Mouse (Mus musculus) embryonic facial prominence, embryonic 10.5 days (tissue): Measurements from ENCODE around the gene Ddx20. TPM values are rescaled to one million over a fixed set of nuclear protein-coding genes. Genes with fewer than 3 reads are reported as not detected.
A peak's percentile ranks its signal among the peaks of the same experiment; 100 is the strongest.
"Not testable (repeated sequence)": the region's sequence is repeated elsewhere in the genome, so short reads cannot be mapped to it uniquely, and the experiment has no call there.

Experiments
- DNase-seq: peaks from one replicate; pipeline ENCODE4 v3.0.0-alpha.2; 2017; ENCODE audit warnings: low spot score
- H3K27ac ChIP-seq: fragments of 300-500 bp; sonication (generic); replicated peaks from 2 replicates; pipeline ENCODE4 v1.5.1; 2016; ENCODE audit warnings: mild to moderate bottlenecking
- H3K27me3 ChIP-seq: fragments of 300-500 bp; sonication (generic); replicated peaks from 2 replicates; pipeline ENCODE4 v1.6.1; 2016; ENCODE audit warnings: low read depth, mild to moderate bottlenecking; ENCODE audit not compliant: poor library complexity, severe bottlenecking
- H3K36me3 ChIP-seq: fragments of 300-500 bp; sonication (generic); replicated peaks from 2 replicates; pipeline ENCODE4 v1.6.1; 2016; ENCODE audit warnings: mild to moderate bottlenecking, moderate library complexity
- H3K4me1 ChIP-seq: fragments of 300-500 bp; sonication (generic); 2 replicates; pipeline ENCODE4 v1.6.1; 2016
- H3K4me3 ChIP-seq: fragments of 300-500 bp; sonication (generic); 2 replicates; pipeline ENCODE4 v1.5.1; 2016; ENCODE audit warnings: mild to moderate bottlenecking, moderate library complexity
- H3K9me3 ChIP-seq: fragments of 300-500 bp; sonication (generic); 2 replicates; pipeline ENCODE4 v1.6.1; 2016; ENCODE audit warnings: mild to moderate bottlenecking
- WGBS: fragments of 180-500 bp; shearing (Covaris S2); methylation state at CpG from one replicate; pipeline ENCODE4 v1.1.7; 2016; 5-methylcytosine and 5-hydroxymethylcytosine counted together
- polyA plus RNA-seq: library from polyadenylated mRNA; unstranded; fragments of >200 nt; fragmentation: Nextera tagmentation; extraction: Ambion mirVana; gene quantifications from 2 replicates; pipeline ENCODE4 v1.2.1, GENCODE M21; 2016

Gene Ddx20
- polyA plus RNA-seq, 1 experiment from 2014 or later, result 51.7 TPM

- Histone ChIP-seq H3K36me3 (no peaks in the 10 kb centered on the region), H3K27me3 (peaks cover 57% of the 10 kb centered on the region), H3K4me1 (peaks cover 73% of the 10 kb centered on the region), H3K4me3 (no peak overlapping the region), H3K27ac (no peak overlapping the region), H3K9me3 (no peaks in the 10 kb centered on the region)
- DNase-seq, result no peak
- WGBS, result 40% methylated on average over 6 of the region's 6 CpGs
These were observed 16.2 kb upstream of the Ddx20 start for GRCm38 (mm10) chr3:105703571-105703970.

DNA sequence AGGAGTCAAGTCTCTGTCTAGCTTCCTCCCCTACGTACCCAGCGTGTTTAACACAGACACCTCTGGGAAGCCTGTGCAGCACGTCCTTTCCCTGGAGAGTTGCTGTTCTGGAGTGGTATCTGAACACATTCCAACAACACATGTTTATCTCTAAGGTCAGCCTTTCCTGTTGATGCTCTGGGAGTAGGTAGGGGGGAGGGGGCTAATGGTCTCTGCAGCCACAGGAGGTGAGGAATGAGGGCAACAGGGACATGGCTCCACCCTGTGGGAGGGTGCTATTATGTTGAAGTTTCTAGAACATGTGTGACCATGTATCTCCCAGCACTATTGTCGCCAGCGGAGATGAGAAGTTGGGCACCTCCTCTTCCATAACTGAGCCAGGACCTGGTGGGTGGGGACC, 14.0 kb upstream of the Ddx20 start:
- no peak for DNase-seq
- no peak overlapping the region for H3K27ac ChIP-seq
- H3K36me3 ChIP-seq, result no peaks in the 10 kb centered on the region
- WGBS, result 54% methylated on average over 5 of the region's 5 CpGs
- peaks cover 69% of the 10 kb centered on the region for H3K27me3 ChIP-seq
- peaks cover 61% of the 10 kb centered on the region for H3K4me1 ChIP-seq
- H3K9me3 ChIP-seq, result no peaks in the 10 kb centered on the region
- H3K4me3 ChIP-seq, result no peak overlapping the region

- 33% methylated on average over 1 of the region's 1 CpGs for WGBS
- not testable (repeated sequence) for H3K9me3 ChIP-seq, H3K27ac ChIP-seq, DNase-seq, H3K36me3 ChIP-seq, H3K4me3 ChIP-seq
- Histone ChIP-seq H3K27me3 (peaks cover 69% of the 10 kb centered on the region), H3K4me1 (peaks cover 62% of the 10 kb centered on the region)
These were observed 13.4 kb upstream of the Ddx20 start for GRCm38 (mm10) chr3:105700786-105701185.

DNA sequence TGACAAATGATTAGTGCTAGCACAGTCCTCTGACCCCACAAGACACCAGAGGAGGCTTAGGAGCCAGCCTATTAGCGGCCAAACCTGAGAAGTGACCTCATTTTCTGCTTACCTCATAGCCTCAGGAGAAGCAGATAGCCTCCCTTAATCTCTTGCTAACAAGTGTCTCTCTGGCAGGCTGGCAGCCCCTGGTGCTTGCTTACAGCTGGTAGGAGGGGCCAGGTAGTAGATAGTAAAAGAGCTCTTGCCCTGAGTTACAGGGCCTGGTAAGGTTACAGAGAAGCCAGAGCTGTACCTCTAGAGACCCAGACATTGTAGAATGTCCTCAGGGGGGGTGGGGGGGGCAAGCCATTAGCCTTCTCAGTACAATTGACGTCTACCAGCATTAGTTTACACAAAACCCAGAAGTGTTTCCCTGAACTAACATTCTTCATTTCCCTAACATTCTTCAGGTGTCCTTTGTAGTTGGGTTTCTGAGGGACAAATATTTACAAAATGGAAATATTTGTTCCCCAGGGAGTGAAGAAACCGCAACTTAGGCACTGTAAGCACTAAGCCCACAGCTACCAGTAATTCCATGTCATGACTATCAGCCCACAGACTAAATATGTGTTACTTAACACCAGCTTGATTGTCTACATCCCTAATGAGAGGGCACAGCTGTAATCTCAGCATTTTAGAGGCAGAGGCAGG, 12.0 kb upstream of the Ddx20 start:
- Histone ChIP-seq H3K4me1 (peaks cover 57% of the 10 kb centered on the region), H3K36me3 (no peaks in the 10 kb centered on the region), H3K4me3 (no peak overlapping the region), H3K27ac (no peak overlapping the region), H3K9me3 (no peaks in the 10 kb centered on the region), H3K27me3 (peaks cover 70% of the 10 kb centered on the region)
- WGBS, result 52% methylated on average over 3 of the region's 3 CpGs
- no peak for DNase-seq

GRCm38 (mm10) chr3:105698311-105698710, 10.9 kb upstream of the Ddx20 start:
- no peak overlapping the region for H3K4me3 ChIP-seq
- H3K4me1 ChIP-seq, result peaks cover 48% of the 10 kb centered on the region
- H3K9me3 ChIP-seq, result no peaks in the 10 kb centered on the region
- peaks cover 73% of the 10 kb centered on the region for H3K27me3 ChIP-seq
- no peaks in the 10 kb centered on the region for H3K36me3 ChIP-seq
- no peak for DNase-seq
- WGBS, result 82% methylated on average over 1 of the region's 1 CpGs
- H3K27ac ChIP-seq, result no peak overlapping the region

- DNase-seq, result no peak
- H3K4me3 ChIP-seq, result no peak overlapping the region
- H3K4me1 ChIP-seq, result peaks cover 46% of the 10 kb centered on the region
- peaks cover 64% of the 10 kb centered on the region for H3K27me3 ChIP-seq
- no peaks in the 10 kb centered on the region for H3K9me3 ChIP-seq
- 83% methylated on average over 5 of the region's 5 CpGs for WGBS
- H3K36me3 ChIP-seq, result no peaks in the 10 kb centered on the region
- no peak overlapping the region for H3K27ac ChIP-seq
These were observed 9.7 kb upstream of the Ddx20 start for GRCm38 (mm10) chr3:105697148-105697441.

DNA sequence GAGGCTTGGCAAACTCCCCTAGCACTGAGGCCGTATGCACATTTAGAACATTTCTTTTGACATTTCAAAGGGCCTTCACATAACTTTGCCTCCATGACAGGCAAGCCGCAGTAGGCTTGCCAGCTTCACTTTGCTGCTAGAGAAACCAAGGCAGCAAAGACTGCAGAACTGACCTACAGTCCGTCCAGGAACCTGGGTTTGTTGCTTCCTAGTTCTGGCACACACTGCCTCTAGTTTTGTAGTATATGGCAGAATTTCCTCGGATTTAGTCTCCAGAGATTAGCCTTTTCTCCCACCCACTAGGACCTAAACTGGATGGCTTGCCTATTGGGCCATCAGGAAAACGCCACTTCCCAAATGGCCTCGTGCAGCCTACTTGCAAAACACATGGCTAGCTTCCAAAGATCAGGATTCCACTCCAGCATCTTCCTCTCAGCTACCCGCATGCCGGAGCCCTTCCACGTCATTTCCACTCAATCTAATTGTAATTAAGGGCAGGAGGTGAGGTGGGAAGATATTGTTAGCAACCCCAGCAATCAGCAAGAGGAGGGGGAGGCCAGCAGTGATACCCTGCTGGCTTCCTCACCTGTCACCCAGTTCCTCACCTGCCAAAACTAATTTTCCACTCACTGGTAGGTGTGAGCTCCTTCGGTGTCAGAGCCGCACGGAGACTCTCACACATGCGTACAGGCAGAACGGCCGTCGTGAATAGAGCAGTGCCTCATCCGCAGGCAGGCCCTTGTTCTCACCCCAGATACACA, 9.2 kb upstream of the Ddx20 start:
- Histone ChIP-seq H3K36me3 (no peaks in the 10 kb centered on the region), H3K4me3 (peak overlapping the region; percentile 36; the same call in 1 of the 2 replicates), H3K27me3 (peaks cover 59% of the 10 kb centered on the region), H3K4me1 (peaks cover 41% of the 10 kb centered on the region), H3K27ac (peak overlapping the region; percentile 35; the same call in 1 of the 2 replicates), H3K9me3 (no peaks in the 10 kb centered on the region)
- WGBS, result 71% methylated on average over 17 of the region's 17 CpGs
- no peak for DNase-seq

GRCm38 (mm10) chr3:105695476-105696386, 8.4 kb upstream of the Ddx20 start:
- Histone ChIP-seq H3K4me3 (peak overlapping the region; percentile 36), H3K4me1 (peaks cover 33% of the 10 kb centered on the region), H3K27me3 (peaks cover 54% of the 10 kb centered on the region), H3K27ac (peak overlapping the region; percentile 35; the same call in 1 of the 2 replicates), H3K36me3 (no peaks in the 10 kb centered on the region), H3K9me3 (no peaks in the 10 kb centered on the region)
- 26% methylated on average over 20 of the region's 20 CpGs for WGBS
- peak; percentile 39 for DNase-seq

DNA sequence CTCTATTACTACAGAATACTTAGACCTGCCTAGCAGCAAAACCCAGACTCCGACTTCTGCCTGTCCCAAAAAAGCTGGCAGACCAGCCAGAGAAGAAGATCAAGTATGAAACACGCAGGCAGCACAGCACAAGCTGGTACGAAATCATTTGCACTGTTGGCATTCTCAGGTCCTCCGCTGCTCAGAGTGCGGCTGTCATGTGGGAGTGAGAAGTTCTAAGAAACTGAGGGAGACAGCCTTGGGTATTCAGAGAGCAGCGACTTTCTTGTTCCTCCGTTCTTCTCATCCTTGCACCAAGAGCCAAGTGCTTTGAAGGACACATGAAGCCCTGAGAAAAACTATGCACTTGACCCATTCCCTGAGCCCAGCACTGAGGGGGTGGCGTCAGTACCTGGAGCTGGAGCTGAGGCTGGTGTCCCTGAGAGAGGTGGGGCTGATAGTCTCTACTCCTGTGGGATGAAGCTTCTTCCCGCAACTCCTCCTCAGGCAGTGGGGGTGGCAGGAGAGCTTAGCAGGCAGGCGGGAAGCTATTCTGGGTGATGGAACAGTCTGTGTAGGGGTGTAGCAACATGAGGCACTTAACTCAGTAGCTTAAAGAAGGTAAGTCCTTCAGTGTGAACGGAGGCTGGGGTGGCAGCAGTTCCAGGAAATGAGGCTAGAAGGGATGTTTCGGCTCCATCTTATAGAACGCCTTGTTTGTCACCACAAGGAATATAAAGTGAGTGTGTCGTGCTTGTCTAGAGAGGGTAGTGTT, 6.1 kb upstream of the Ddx20 start:
- Histone ChIP-seq H3K9me3 (no peaks in the 10 kb centered on the region), H3K27ac (no peak overlapping the region), H3K4me3 (no peak overlapping the region), H3K27me3 (peaks cover 61% of the 10 kb centered on the region), H3K36me3 (no peaks in the 10 kb centered on the region), H3K4me1 (peaks cover 23% of the 10 kb centered on the region)
- no peak for DNase-seq
- WGBS, result 77% methylated on average over 14 of the region's 14 CpGs

DNA sequence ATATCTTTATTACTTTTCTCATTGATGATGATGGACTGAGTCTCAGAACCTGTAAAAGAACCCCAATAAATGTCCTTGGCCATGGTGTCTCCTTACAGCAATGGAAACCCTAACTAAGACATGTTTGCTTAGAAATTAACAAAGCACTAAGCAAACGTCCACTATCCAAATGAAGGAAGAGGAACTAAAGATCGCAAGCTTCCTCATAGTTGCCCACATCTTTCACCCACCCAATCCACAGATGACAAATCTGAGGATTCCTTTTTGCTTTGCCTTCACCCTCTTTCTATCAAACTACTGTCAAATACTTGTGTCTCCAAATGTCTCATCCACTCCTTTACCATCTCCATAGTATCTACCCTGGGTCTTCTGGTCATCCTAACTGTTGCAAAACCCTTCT, 1.2 kb upstream of the Ddx20 start:
- no peaks in the 10 kb centered on the region for H3K9me3 ChIP-seq
- no peak for DNase-seq
- peaks cover 15% of the 10 kb centered on the region for H3K27me3 ChIP-seq
- no peak overlapping the region for H3K4me3 ChIP-seq
- 85% methylated on average over 2 of the region's 2 CpGs for WGBS
- peaks cover 12% of the 10 kb centered on the region for H3K4me1 ChIP-seq
- H3K36me3 ChIP-seq, result peaks cover 16% of the 10 kb centered on the region
- H3K27ac ChIP-seq, result no peak overlapping the region

GRCm38 (mm10) chr3:105686394-105687323, 715 bp downstream of the Ddx20 start:
- DNase-seq, result no peak
- Histone ChIP-seq H3K9me3 (no peaks in the 10 kb centered on the region), H3K27ac (peak overlapping the region; percentile 91), H3K4me1 (peaks cover 12% of the 10 kb centered on the region), H3K36me3 (peaks cover 34% of the 10 kb centered on the region), H3K4me3 (peak overlapping the region; percentile 90), H3K27me3 (peaks cover 9% of the 10 kb centered on the region; the same call in 1 of the 2 replicates)
- WGBS, result 9% methylated on average over 60 of the region's 60 CpGs
